Mouse (Mus musculus): Measurements from ENCODE around the gene B4gat1. TPM values are rescaled to one million over a fixed set of nuclear protein-coding genes. Genes with fewer than 3 reads are reported as not detected.
"Not testable (repeated sequence)": the region's sequence is repeated elsewhere in the genome, so short reads cannot be mapped to it uniquely, and the experiment has no call there.

Gene B4gat1
- polyA plus RNA-seq, 1 experiment from 2014 or later = 53.1 TPM

DNA sequence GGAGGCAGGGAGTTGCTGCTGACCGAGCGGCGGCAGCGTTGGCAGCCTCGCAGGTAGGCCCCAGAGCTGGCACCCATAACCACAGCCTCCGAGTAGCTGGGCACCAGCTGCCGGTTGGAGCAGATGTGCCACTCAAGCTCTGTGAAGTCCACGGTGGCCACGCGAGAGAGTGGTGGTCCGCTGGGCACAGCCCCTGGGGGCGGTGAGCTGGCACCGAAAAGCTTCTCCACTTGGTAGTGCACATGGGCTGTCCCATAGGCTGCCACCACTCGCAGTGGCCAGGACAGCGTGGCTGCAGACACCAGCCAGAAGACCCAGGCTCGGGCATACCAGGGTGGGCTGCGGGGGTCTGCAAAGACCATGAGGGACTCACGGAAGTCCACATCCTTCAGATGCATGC is 43.4 kb downstream of the B4gat1 start:
- Histone ChIP-seq H3K4me1 (ENCODE audit: control insufficient read depth in 2 of 2, insufficient read depth in 2 of 2, low read length in 2 of 2) (peaks cover 8 to 9% of the 10 kb centered on the region in 2 experiments; a peak in 3 of 4 replicates), H3K36me3 (ENCODE audit: control insufficient read depth, insufficient read depth, low read length) (no peaks in the 10 kb centered on the region), H3K27ac (replicated peaks in 1 of 2; ENCODE audit: control insufficient read depth in 1 of 2, insufficient read depth in 1 of 2, low read depth in 2 of 2, low read length in 2 of 2) (no peak overlapping the region), H3K27me3 (ENCODE audit: control insufficient read depth, insufficient read depth, low read length) (peaks cover 63% of the 10 kb centered on the region), H3K4me2 (ENCODE audit: low read length) (no peak overlapping the region), H3K9ac (ENCODE audit: low read length) (no peak overlapping the region), H3K9me3 (ENCODE audit: control insufficient read depth, low read length) (no peaks in the 10 kb centered on the region), H3K4me3 (ENCODE audit: control insufficient read depth in 1 of 2, insufficient read depth in 1 of 2, low read depth in 1 of 2, low read length in 2 of 2) (no peak overlapping the region)
- no peak for ATAC-seq (ENCODE audit: insufficient number of reproducible peaks, insufficient read depth, low FRiP score, low read depth)
- WGBS = 54% methylated on average over 18 of the region's 18 CpGs

GRCm38 (mm10) chr19:5082596-5082995 is 44.0 kb downstream of the B4gat1 start:
- Histone ChIP-seq H3K4me1 (ENCODE audit: control insufficient read depth in 2 of 2, insufficient read depth in 2 of 2, low read length in 2 of 2) (peaks cover 10 to 13% of the 10 kb centered on the region in 2 experiments), H3K9ac (ENCODE audit: low read length) (no peak overlapping the region), H3K9me3 (ENCODE audit: control insufficient read depth, low read length) (no peaks in the 10 kb centered on the region), H3K36me3 (ENCODE audit: control insufficient read depth, insufficient read depth, low read length) (no peaks in the 10 kb centered on the region), H3K4me3 (ENCODE audit: control insufficient read depth in 1 of 2, insufficient read depth in 1 of 2, low read depth in 1 of 2, low read length in 2 of 2) (no peak overlapping the region), H3K27ac (replicated peaks in 1 of 2; ENCODE audit: control insufficient read depth in 1 of 2, insufficient read depth in 1 of 2, low read depth in 2 of 2, low read length in 2 of 2) (no peak overlapping the region), H3K4me2 (ENCODE audit: low read length) (no peak overlapping the region), H3K27me3 (ENCODE audit: control insufficient read depth, insufficient read depth, low read length) (peaks cover 63% of the 10 kb centered on the region)
- ATAC-seq (ENCODE audit: insufficient number of reproducible peaks, insufficient read depth, low FRiP score, low read depth) = no peak
- WGBS = 51% methylated on average over 24 of the region's 24 CpGs

DNA sequence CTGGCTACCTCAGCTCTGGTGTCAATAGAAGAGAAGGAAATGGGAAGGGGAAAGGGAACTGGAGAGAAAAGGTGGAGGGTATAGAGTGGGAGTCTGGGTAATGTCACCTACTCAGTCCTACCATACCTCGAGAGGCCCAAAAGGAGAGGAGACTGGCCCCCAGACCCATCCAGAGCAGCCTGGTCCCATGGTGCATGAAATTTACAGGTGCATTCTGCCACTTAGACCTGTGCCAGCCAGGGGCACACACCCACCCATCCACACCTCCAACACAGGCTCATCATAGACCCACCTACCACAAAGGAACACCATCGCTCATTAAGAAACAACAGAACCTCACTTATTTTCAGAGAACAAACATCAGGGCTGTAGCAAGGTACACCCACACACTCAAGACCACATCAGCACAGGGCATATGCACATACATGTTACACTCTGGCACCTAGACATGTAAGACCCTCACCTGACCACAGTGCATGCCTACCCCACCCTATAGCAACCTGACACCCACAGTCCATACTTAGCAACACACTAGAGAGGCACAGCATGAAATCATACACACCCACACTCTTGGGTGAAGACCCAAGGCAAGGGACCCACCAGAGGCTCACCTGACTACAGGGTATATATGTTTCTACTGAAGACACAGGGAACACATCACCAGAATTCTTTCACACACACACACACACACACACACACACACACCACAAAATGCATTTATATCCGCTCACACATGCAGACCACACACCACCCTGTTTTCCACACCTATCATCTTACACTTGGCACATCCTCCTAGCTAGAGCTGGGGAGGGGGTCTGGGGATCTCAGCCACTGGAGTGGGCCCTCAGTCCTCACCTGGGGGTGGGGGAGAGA is 45.6 kb downstream of the B4gat1 start:
- Histone ChIP-seq H3K27ac (replicated peaks in 1 of 2; ENCODE audit: control insufficient read depth in 1 of 2, insufficient read depth in 1 of 2, low read depth in 2 of 2, low read length in 2 of 2) (no peak overlapping the region), H3K4me2 (ENCODE audit: low read length) (no peak overlapping the region), H3K4me1 (ENCODE audit: control insufficient read depth in 2 of 2, insufficient read depth in 2 of 2, low read length in 2 of 2) (peaks cover 13 to 18% of the 10 kb centered on the region in 2 experiments), H3K9ac (ENCODE audit: low read length) (no peak overlapping the region), H3K36me3 (ENCODE audit: control insufficient read depth, insufficient read depth, low read length) (no peaks in the 10 kb centered on the region), H3K4me3 (ENCODE audit: control insufficient read depth in 1 of 2, insufficient read depth in 1 of 2, low read depth in 1 of 2, low read length in 2 of 2) (peak overlapping the region; percentile 51 to 54; a peak in 2 of 4 replicates), H3K27me3 (ENCODE audit: control insufficient read depth, insufficient read depth, low read length) (peaks cover 63% of the 10 kb centered on the region), H3K9me3 (ENCODE audit: control insufficient read depth, low read length) (no peaks in the 10 kb centered on the region)
- no peak for ATAC-seq (ENCODE audit: insufficient number of reproducible peaks, insufficient read depth, low FRiP score, low read depth)
- 68% methylated on average over 3 of the region's 3 CpGs for WGBS

- Histone ChIP-seq H3K9ac (ENCODE audit: low read length) (peak overlapping the region; percentile 55; the same call in 1 of the 2 replicates), H3K27ac (replicated peaks in 1 of 2; ENCODE audit: control insufficient read depth in 1 of 2, insufficient read depth in 1 of 2, low read depth in 2 of 2, low read length in 2 of 2) (no peak overlapping the region), H3K4me2 (ENCODE audit: low read length) (peak overlapping the region; percentile 89)
Observed at GRCm38 (mm10) chr19:5084834-5085144, 46.2 kb downstream of the B4gat1 start.

GRCm38 (mm10) chr19:5085145-5085863 is 46.7 kb downstream of the B4gat1 start, which contains the start of gene Tmem151a:
TSS of gene Tmem151a (minus strand) at chr19:5085531.
- ATAC-seq (ENCODE audit: insufficient number of reproducible peaks, insufficient read depth, low FRiP score, low read depth) = no peak
- Histone ChIP-seq H3K4me3 (ENCODE audit: control insufficient read depth in 1 of 2, insufficient read depth in 1 of 2, low read depth in 1 of 2, low read length in 2 of 2) (peak within 1 kb of the TSS; percentile 51 to 54), H3K9me3 (ENCODE audit: control insufficient read depth, low read length) (no peaks in the 10 kb centered on the region), H3K9ac (ENCODE audit: low read length) (peak within 1 kb of the TSS; percentile 55; the same call in 1 of the 2 replicates), H3K4me1 (ENCODE audit: control insufficient read depth in 2 of 2, insufficient read depth in 2 of 2, low read length in 2 of 2) (peaks cover 15 to 20% of the 10 kb centered on the region in 2 experiments), H3K4me2 (ENCODE audit: low read length) (peak within 1 kb of the TSS; percentile 89), H3K27me3 (ENCODE audit: control insufficient read depth, insufficient read depth, low read length) (peaks cover 56% of the 10 kb centered on the region), H3K36me3 (ENCODE audit: control insufficient read depth, insufficient read depth, low read length) (peaks cover 9% of the 10 kb centered on the region), H3K27ac (replicated peaks in 1 of 2; ENCODE audit: control insufficient read depth in 1 of 2, insufficient read depth in 1 of 2, low read depth in 2 of 2, low read length in 2 of 2) (no peak within 1 kb of the TSS)
- WGBS = under 1% methylated on average over 63 of the region's 69 CpGs

More at GRCm38 (mm10) chr19:5084834-5085144, 46.2 kb downstream of the B4gat1 start:
- peaks cover 15 to 20% of the 10 kb centered on the region in 2 experiments for H3K4me1 ChIP-seq (ENCODE audit: control insufficient read depth in 2 of 2, insufficient read depth in 2 of 2, low read length in 2 of 2)
- ATAC-seq (ENCODE audit: insufficient number of reproducible peaks, insufficient read depth, low FRiP score, low read depth) = no peak
- peaks cover 61% of the 10 kb centered on the region for H3K27me3 ChIP-seq (ENCODE audit: control insufficient read depth, insufficient read depth, low read length)
- peak overlapping the region; percentile 51 to 54 for H3K4me3 ChIP-seq (ENCODE audit: control insufficient read depth in 1 of 2, insufficient read depth in 1 of 2, low read depth in 1 of 2, low read length in 2 of 2)
- WGBS = 4% methylated on average over 15 of the region's 15 CpGs
- peaks cover 4% of the 10 kb centered on the region; the same call in 1 of the 2 replicates for H3K36me3 ChIP-seq (ENCODE audit: control insufficient read depth, insufficient read depth, low read length)
- no peaks in the 10 kb centered on the region for H3K9me3 ChIP-seq (ENCODE audit: control insufficient read depth, low read length)

GRCm38 (mm10) chr19:5086533-5086932 is 47.9 kb downstream of the B4gat1 start:
- H3K4me1 ChIP-seq (ENCODE audit: control insufficient read depth in 2 of 2, insufficient read depth in 2 of 2, low read length in 2 of 2) = peaks cover 15 to 20% of the 10 kb centered on the region in 2 experiments
- peaks cover 21% of the 10 kb centered on the region for H3K36me3 ChIP-seq (ENCODE audit: control insufficient read depth, insufficient read depth, low read length)
- not testable (repeated sequence) for H3K9me3 ChIP-seq (ENCODE audit: control insufficient read depth, low read length); ATAC-seq (ENCODE audit: insufficient number of reproducible peaks, insufficient read depth, low FRiP score, low read depth); H3K9ac ChIP-seq (ENCODE audit: low read length); H3K27ac ChIP-seq (replicated peaks in 1 of 2; ENCODE audit: control insufficient read depth in 1 of 2, insufficient read depth in 1 of 2, low read depth in 2 of 2, low read length in 2 of 2); H3K4me3 ChIP-seq (ENCODE audit: control insufficient read depth in 1 of 2, insufficient read depth in 1 of 2, low read depth in 1 of 2, low read length in 2 of 2); H3K4me2 ChIP-seq (ENCODE audit: low read length)
- 48% methylated on average over 4 of the region's 4 CpGs for whole genome bisulfite sequencing
- peaks cover 48% of the 10 kb centered on the region for H3K27me3 ChIP-seq (ENCODE audit: control insufficient read depth, insufficient read depth, low read length)

DNA sequence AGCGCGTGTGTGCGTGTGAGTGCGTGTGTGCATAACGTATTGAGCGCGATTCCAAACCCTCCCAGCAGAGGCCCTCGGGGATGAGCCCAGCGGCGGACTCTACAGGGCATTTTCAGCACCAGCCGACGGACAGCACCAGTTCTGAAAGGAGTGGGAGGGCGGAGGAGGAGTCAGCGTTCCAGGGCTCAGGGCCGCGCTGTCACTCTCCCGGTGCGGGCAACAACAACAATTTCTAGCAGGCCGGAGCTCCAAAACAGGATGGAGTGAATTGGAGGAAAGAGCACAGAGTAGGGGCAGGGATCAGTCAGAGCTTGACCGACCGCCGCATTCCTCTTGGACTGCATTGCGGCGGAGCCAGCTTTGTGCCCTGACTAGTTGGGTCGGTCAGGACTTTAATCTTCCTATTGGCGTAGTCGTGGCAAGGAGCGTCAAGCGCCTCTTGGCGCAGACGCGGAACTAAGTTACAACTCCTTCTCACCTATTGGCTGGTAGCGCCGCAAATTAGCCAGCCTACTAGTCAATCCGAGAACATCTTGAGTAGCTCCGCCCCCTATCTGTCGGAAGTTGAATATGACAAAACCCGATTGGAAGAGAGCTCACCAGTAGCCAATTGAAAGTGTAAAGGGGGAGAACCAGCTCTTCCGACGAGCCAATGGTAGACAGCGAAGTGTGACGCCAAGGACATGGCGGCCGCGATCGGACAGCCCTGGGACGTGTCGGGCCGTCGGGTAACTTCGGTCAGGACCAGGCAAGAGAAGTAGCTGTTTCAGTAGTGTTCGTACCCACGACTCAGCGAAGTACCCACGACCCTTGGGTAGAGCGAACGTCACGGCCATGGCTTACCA is 49.5 kb downstream of the B4gat1 start, which contains the start of gene Yif1a:
TSS of gene Yif1a (plus strand) at position 655 of the 845 bp plus-strand sequence.
- H3K27me3 ChIP-seq (ENCODE audit: control insufficient read depth, insufficient read depth, low read length) = peaks cover 33% of the 10 kb centered on the region
- peak within 1 kb of the TSS; percentile 85 for H3K9ac ChIP-seq (ENCODE audit: low read length)
- H3K9me3 ChIP-seq (ENCODE audit: control insufficient read depth, low read length) = no peaks in the 10 kb centered on the region
- peak within 1 kb of the TSS; percentile 67 to 78 for H3K4me3 ChIP-seq (ENCODE audit: control insufficient read depth in 1 of 2, insufficient read depth in 1 of 2, low read depth in 1 of 2, low read length in 2 of 2)
- peaks cover 15 to 20% of the 10 kb centered on the region in 2 experiments for H3K4me1 ChIP-seq (ENCODE audit: control insufficient read depth in 2 of 2, insufficient read depth in 2 of 2, low read length in 2 of 2)
- WGBS = under 1% methylated on average over 58 of the region's 58 CpGs
- ATAC-seq (ENCODE audit: insufficient number of reproducible peaks, insufficient read depth, low FRiP score, low read depth) = peak; percentile 87
- peaks cover 37% of the 10 kb centered on the region for H3K36me3 ChIP-seq (ENCODE audit: control insufficient read depth, insufficient read depth, low read length)
- H3K27ac ChIP-seq (replicated peaks in 1 of 2; ENCODE audit: control insufficient read depth in 1 of 2, insufficient read depth in 1 of 2, low read depth in 2 of 2, low read length in 2 of 2) = peak within 1 kb of the TSS; percentile 53 to 75
- peak within 1 kb of the TSS; percentile 74 for H3K4me2 ChIP-seq (ENCODE audit: low read length)

Data from heart, embryonic 14.5 days (tissue).